Mouse (Mus musculus) activated CD4-positive, CD25-positive, alpha-beta regulatory T cell, adult 4 months (primary cell): ENCODE measurements around the gene Plcl1. TPM values are rescaled to one million over a fixed set of nuclear protein-coding genes. Genes with fewer than 3 reads are reported as not detected.

Experiments used
- ATAC-seq: one replicate; pipeline ENCODE4 v1.8.0; 2017
- polyA plus RNA-seq, 2 experiments: library from polyadenylated mRNA; unstranded; fragments of 100-300 nt; shearing (Covaris generic); gene quantifications; one replicate each; pipeline ENCODE4 v1.2.1; 2017

The Plcl1 gene
- polyA plus RNA-seq, result 1 to 10 TPM; 1.5 to 2.6 TPM

DNA sequence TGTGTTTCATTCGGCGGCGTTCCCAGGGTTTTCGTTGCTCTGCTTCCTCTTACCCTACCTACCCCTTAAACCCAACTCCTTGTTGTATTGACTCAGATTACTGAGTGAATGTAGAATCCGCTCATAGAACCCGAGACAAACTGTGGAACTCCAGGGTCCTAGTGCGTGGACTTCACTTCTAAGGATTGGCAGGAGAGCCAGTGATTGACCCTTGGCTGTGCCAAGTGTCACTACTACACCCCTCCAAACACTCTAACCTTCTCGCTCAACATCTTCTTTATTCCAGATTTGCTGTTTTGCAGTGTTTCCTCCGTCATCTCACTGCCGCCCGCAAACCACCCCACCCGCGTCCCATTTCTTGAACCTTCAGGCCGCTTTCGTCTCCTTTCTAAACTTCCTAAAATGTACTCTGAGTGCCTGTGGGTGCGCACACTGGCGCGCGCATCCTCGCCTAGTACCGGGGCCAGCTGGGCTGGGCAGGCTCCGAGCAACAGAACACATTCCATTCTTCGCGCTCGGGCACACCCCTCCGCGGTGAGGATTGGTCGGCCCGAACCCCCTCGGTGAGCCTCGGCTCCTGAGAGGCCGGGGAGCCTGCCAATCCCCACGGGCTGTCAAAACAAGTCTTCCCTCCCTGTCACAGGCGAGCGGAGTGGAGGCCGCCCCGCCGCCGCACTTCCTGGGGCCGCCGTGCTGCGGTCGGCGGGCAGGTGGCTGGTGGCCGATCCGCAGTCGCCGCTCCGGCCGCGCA lies at the start of gene Plcl1:
TSS of gene Plcl1 (plus strand) at position 650 of the 751 bp plus-strand sequence.
- peak; percentile 97 for ATAC-seq

- ATAC-seq, result no peak
These were observed 43.1 kb upstream of the Plcl1 start for GRCm38 (mm10) chr1:55362634-55363033.

GRCm38 (mm10) chr1:55363044-55363565 lies 42.6 kb upstream of the Plcl1 start, which contains the start of gene Boll:
TSS of gene Boll (minus strand) at chr1:55363469.
- peak; percentile 69 for ATAC-seq

DNA sequence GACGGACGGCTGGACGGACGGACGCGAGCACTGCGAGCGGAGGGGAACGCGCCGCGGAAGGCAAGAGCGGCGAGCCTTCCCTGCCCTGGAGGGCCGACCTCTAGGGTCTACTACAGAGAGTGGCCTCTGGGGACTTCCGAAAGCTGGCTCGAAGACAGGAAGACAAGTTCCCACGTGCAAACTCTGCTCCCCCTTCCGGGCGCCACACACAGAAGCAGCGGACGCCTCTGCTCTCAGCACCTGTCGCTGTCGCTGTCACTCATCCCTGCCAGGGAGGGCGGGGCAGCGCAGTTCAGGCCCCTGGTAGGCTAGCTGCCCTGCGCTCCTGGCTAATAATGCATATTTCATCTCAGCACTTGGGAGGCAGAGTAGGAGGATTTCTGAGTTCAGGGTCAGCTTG lies 42.1 kb upstream of the Plcl1 start:
- ATAC-seq, result peak; percentile 100

- no peak for ATAC-seq
These were observed 33.1 kb upstream of the Plcl1 start for GRCm38 (mm10) chr1:55372626-55373025.

DNA sequence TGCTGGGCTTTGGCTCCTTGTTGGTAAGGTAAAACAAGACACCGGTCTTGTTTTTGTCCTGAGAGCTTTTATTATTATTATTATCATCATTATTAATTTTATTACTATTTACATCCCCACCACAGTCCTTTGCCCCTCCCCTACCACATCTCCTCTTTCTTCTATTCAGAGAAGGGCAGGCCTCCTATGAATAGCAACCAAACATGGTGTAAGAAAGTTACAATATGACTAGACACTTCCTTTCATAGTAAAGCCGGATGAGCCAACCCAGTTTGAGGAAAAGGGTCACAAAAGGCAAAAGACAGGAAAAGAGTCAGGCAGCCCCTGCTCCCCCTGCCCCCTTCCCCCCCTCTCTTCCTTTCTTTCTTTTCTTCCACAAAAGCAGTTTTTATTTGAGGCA lies 25.2 kb upstream of the Plcl1 start:
- no peak for ATAC-seq

DNA sequence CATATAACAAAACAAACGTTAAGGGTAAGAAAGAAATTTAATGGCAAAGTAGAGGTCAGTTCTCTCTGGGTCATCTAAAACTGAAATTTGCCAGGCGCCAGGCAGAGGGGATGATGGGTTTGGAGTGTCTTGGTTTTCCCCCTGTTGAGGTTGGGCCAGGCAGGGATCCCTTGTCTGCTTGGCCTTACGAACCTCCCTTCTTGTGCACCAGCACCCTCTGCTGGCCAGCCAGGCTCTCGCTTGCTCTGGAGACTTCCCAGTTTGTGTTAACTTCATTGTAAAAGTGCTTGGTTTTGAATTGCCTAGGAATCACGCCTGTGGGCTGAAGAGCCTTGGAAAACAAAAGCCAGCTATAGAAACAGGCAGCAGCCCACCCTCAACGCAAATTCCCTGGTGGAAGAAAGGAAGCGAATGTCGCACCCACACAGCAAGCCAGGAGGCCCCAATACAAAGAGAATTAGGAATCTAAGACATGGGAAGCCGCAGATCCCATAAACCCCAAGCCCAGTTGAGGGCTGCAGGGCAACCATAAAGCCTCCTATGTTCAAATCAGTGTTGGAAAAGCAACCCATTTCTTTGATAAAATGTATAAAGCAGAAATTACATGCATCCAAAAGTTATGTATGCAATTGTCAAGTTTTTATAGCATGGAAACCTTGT lies 22.5 kb upstream of the Plcl1 start:
- peak; percentile 88 for ATAC-seq

GRCm38 (mm10) chr1:55399891-55400290 lies 5.8 kb upstream of the Plcl1 start:
- ATAC-seq, result no peak

GRCm38 (mm10) chr1:55404439-55404838 lies 1.3 kb upstream of the Plcl1 start:
- no peak for ATAC-seq

DNA sequence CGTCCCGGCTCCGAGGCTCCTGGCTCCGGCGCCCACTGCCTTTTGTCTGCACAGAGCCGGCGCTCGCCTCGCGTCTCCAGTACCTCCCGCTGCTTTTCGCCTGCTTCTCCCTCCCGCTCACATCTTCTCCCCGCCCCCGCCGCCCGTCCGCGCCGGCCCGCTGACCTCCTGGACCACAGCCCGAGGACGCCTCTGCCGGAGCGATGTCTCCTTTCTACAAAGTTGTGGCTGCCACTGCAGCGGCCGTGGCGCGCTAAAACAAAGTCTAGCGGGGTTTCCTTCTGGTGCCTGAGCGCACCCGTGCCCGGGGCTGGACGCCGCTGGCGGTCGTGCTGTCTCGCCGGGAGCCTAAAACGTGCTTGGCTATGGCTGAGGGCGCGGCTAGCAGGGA lies 297 bp downstream of the Plcl1 start:
- peak; percentile 10 for ATAC-seq

GRCm38 (mm10) chr1:55406531-55407375 lies 1.0 kb downstream of the Plcl1 start:
- ATAC-seq, result peak; percentile 6

- ATAC-seq, result no peak
These were observed 4.9 kb downstream of the Plcl1 start for GRCm38 (mm10) chr1:55410670-55411069.

GRCm38 (mm10) chr1:55411079-55411478 lies 5.4 kb downstream of the Plcl1 start:
- ATAC-seq, result no peak

GRCm38 (mm10) chr1:55412569-55412968 lies 6.8 kb downstream of the Plcl1 start:
- ATAC-seq, result no peak

DNA sequence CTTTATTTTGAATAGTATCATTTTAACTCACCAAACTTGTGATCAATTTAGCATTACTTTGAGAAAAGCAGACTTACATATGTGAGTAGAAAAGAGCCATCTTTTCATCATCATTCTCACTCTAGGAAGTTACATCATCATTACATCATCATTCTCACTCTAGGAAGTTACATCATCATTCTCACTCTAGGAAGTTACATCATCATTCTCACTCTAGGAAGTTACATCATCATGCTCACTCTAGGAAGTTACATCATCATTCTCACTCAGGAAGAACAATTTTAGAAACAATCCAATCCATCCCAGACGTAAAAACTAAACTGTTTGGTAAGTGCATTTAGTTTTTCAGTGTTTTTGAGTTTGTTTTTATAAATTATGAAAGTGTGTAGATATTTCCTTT lies 7.8 kb downstream of the Plcl1 start:
- no peak for ATAC-seq

DNA sequence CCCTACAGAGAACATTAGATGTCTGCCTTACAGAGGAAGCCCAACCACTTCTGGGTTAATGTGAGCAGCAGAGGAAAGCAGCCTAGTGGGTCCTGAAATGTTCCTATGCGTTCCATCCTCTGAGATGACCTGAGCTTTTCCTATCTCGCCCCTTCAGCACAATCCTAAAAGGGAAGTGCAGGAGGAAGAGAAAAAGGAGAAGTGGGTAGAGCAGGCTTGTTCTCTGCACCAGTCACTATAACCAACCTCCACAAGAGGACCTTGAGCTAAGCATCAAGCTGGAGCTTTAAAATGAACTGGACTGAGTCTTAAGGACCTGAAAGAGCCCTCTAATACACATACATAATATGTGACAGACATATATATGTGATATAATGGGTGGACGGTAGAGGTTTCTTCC lies 13.2 kb downstream of the Plcl1 start:
- no peak for ATAC-seq

DNA sequence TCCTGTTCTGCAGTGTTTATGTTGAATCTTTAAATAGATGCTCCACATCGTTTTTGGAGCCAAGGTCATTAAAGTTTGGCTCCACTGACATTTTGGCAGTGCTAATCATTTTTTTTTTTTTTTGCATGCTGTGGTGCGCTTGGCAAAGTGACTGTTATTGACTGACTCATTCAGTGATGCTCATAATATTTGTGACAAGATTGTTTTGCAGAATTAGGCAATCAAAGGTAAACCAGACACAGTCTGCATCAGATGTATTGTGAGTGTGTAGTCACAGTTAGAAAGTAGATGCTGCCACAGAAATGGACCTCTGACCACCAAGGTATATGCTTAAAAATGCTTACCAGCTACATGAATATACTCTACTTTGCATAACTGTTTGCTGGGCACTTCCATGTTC lies 21.9 kb downstream of the Plcl1 start:
- ATAC-seq, result no peak

GRCm38 (mm10) chr1:55429051-55429450 lies 23.3 kb downstream of the Plcl1 start:
- ATAC-seq, result no peak

DNA sequence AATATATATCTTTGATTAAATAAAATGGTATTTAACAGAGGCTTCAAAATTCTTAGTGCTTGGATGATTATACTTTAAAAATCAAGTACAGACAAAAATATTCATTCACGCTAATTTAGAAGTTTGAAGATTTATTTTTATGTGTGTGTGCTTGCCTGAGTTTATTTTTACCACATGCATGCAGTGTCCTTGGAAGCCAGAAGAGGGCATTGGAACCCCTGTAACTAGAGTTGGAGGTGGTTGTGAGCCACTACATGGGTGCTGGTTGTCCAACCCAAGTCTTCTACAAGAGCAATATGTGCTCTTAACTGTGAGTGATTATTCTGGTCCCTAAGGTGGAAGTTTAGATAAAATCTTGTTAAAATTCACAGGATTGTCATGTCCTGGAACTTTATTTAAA lies 24.0 kb downstream of the Plcl1 start:
- ATAC-seq, result no peak

GRCm38 (mm10) chr1:55430587-55430986 lies 24.9 kb downstream of the Plcl1 start:
- ATAC-seq, result peak; percentile 76

DNA sequence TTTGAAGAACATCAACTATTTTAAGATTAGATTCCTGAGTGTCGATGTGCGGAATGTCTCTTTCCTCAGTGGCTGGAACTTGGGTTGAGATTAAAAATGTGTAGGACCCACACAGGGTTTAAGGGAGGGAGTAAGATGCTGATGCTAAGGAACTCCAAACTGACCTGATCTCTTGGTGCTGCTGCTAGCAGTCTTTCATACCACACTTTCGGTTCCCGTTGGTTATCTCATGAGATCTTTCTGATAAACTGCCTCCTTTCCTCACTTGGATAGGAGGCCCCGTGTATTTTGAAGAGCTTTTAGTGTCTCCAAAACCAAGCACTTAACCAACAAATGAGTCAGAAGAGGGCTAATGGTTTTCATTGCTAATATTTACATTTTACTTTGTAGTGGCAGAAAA lies 30.9 kb downstream of the Plcl1 start:
- no peak for ATAC-seq

- ATAC-seq, result no peak
These were observed 31.4 kb downstream of the Plcl1 start for GRCm38 (mm10) chr1:55437095-55437494.

DNA sequence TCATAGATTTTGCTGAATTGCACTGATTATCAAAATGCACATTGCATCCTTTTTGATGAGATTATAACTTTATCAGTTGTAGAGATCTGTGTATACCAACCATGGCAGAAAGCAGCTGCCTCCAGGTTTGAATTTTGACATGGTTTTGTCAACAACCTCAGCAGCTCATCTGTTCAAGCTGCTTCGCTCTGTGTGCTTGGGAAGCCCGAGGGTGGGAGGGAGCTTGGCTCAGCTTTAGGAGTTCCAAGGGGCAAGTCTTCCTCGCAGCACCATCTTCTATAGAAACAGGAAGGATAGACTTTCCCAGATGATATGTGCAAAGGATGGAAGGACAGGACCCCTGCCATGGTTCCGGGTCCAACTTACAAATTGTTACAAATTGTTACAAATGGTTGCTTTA lies 32.9 kb downstream of the Plcl1 start:
- no peak for ATAC-seq
